Mouse (Mus musculus) limb, embryonic 15.5 days (tissue): Measurements from ENCODE around the gene Alkbh8. TPM values are rescaled to one million over a fixed set of nuclear protein-coding genes. Genes with fewer than 3 reads are reported as not detected.
"Not testable (repeated sequence)": the region's sequence is repeated elsewhere in the genome, so short reads cannot be mapped to it uniquely, and the experiment has no call there.

ENCODE experiments used
- ATAC-seq: fragments of 200-750 bp; cut with Nextera tagmentation; 2 replicates; pipeline ENCODE4 v1.8.0; 2017; ENCODE audit warnings: low read depth, moderate TSS enrichment; ENCODE audit not compliant: insufficient number of reproducible peaks, low FRiP score, low TSS enrichment
- H3K27ac ChIP-seq: fragments of 300-500 bp; sonication (generic); 2 replicates; pipeline ENCODE4 v1.5.1; 2015; ENCODE audit warnings: moderate library complexity, mild to moderate bottlenecking, inconsistent platforms
- H3K27me3 ChIP-seq: fragments of 300-500 bp; sonication (generic); 2 replicates; pipeline ENCODE4 v1.6.1; 2015; ENCODE audit warnings: inconsistent platforms
- H3K36me3 ChIP-seq: fragments of 300-500 bp; sonication (generic); 2 replicates; pipeline ENCODE4 v1.6.1; 2015; ENCODE audit warnings: inconsistent platforms
- H3K4me1 ChIP-seq: fragments of 300-500 bp; sonication (generic); 2 replicates; pipeline ENCODE4 v1.6.1; 2015; ENCODE audit warnings: inconsistent platforms
- H3K4me2 ChIP-seq: fragments of 300-500 bp; sonication (generic); 2 replicates; pipeline ENCODE4 v1.6.1; 2015; ENCODE audit warnings: mild to moderate bottlenecking, inconsistent platforms
- H3K4me3 ChIP-seq: fragments of 300-500 bp; sonication (generic); 2 replicates; pipeline ENCODE4 v1.5.1; 2015; ENCODE audit warnings: mild to moderate bottlenecking, inconsistent platforms
- H3K9ac ChIP-seq: fragments of 300-500 bp; sonication (generic); 2 replicates; pipeline ENCODE4 v1.6.1; 2015; ENCODE audit warnings: inconsistent platforms
- H3K9me3 ChIP-seq: fragments of 300-500 bp; sonication (generic); 2 replicates; pipeline ENCODE4 v1.6.1; 2016; ENCODE audit warnings: inconsistent platforms
- WGBS: fragments of 180-500 bp; shearing (Covaris S2); methylation state at CpG from one replicate; pipeline ENCODE4 v1.1.7; 2015; 5-methylcytosine and 5-hydroxymethylcytosine counted together
- polyA plus RNA-seq: library from polyadenylated mRNA; unstranded; fragments of >200 nt; fragmentation: Nextera tagmentation; extraction: Ambion mirVana; gene quantifications from 2 replicates; pipeline ENCODE4 v1.2.1, GENCODE M21; 2015

The Alkbh8 gene
- polyA plus RNA-seq, 1 experiment from 2014 or later, result 24.6 TPM

DNA sequence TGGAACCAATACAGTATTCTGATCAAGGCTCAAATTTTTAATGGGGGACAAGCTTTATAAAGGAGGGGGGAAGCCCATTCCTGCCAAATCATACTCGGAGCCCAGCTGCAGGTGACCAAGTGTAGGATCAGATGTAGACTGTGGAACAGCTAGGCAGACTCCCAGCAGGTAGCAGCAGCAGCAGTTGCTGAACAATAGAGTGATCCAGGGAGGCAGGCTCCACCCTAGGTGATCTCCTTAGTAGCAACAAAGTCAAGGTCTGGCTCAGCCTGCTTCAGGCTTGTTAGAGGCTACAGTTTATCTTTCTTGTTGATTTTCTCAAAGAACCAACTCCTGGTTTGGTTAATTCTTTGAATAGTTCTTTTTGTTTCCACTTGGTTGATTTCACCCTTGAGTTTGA is 41.4 kb downstream of the Alkbh8 start:
- not testable (repeated sequence) for H3K27me3 ChIP-seq, ATAC-seq, H3K4me1 ChIP-seq, H3K9ac ChIP-seq, H3K4me2 ChIP-seq, H3K27ac ChIP-seq, H3K9me3 ChIP-seq, H3K4me3 ChIP-seq
- WGBS, result 70% methylated on average over 1 of the region's 1 CpGs
- H3K36me3 ChIP-seq, result peaks cover 16% of the 10 kb centered on the region

DNA sequence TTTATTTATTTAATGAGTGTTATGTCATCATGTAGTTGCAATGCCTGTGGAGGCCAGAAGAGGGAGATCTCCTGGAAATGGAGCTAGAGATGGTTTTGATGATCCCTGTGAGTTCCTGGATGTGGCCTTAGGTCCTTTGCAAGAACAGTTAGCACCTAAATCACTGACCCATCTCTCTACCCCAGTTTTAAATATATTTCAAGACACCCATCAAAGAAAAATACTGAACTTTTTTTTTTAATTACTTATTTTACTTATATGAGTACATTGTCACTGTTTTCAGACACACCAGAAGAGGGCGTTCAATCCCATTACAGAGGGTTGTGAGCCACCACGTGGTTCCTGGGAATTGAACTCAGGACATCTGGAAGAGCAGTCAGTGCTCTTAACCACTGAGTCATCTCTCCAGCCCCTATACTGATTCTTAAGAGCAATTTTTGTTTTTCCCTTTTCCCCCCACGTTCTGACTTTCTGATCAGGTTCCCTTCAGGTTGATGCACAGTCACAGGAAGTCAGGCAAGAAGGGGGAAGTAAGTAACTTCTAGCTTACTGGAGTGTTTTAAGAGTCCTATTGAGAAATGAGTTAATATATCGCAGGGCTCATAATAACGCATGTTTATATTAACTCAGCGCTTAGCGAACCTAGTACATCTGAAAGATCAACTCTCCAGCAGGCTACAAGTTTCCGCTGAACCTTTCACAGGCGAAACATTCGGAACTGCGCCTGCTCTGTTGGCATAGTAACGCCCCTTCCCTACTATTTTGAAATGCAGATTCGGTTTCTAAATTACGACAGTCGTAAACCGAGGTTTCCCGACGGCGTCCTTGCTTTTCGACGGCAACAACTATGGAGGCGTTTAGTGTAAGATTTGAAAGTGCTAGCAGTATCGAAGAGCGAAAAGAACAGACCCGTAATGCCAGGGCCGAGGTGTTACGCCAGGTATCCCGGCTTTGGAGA is 68.6 kb downstream of the Alkbh8 start, which contains the start of gene Cwf19l2:
TSS of gene Cwf19l2 (plus strand) at position 342 of the 958 bp plus-strand sequence.
- Histone ChIP-seq H3K27ac (peak within 1 kb of the TSS; percentile 91), H3K9me3 (no peaks in the 10 kb centered on the region), H3K27me3 (no peaks in the 10 kb centered on the region), H3K4me3 (peak within 1 kb of the TSS; percentile 58), H3K9ac (peak within 1 kb of the TSS; percentile 64), H3K4me1 (no peaks in the 10 kb centered on the region), H3K36me3 (no peaks in the 10 kb centered on the region), H3K4me2 (peak within 1 kb of the TSS; percentile 56)
- peak; percentile 85 for ATAC-seq
- under 1% methylated on average over 28 of the region's 28 CpGs for WGBS

- Histone ChIP-seq H3K36me3 (no peaks in the 10 kb centered on the region), H3K4me1 (no peaks in the 10 kb centered on the region), H3K4me2 (peak overlapping the region; percentile 56), H3K4me3 (peak overlapping the region; percentile 58), H3K9ac (peak overlapping the region; percentile 64), H3K9me3 (no peaks in the 10 kb centered on the region), H3K27ac (peak overlapping the region; percentile 91), H3K27me3 (no peaks in the 10 kb centered on the region)
- WGBS, result under 1% methylated on average over 13 of the region's 13 CpGs
- no peak for ATAC-seq
Measured at GRCm38 (mm10) chr9:3404372-3404771, 69.4 kb downstream of the Alkbh8 start.

- not testable (repeated sequence) for H3K9ac ChIP-seq, H3K4me1 ChIP-seq, H3K4me3 ChIP-seq, H3K27me3 ChIP-seq, H3K4me2 ChIP-seq, H3K36me3 ChIP-seq, H3K27ac ChIP-seq, ATAC-seq, H3K9me3 ChIP-seq
- WGBS, result 88% methylated on average over 6 of the region's 6 CpGs
Measured at GRCm38 (mm10) chr9:3439555-3440300, 104.8 kb downstream of the Alkbh8 start.

Other genes with a start within 250 kb of the Alkbh8 start
- 11.6 and 13.5 TPM in 2 replicates for gene Cwf19l2, start 68.5 kb downstream of the Alkbh8 start, polyA plus RNA-seq
- gene Gucy1a2, start 197.6 kb downstream of the Alkbh8 start, polyA plus RNA-seq, result 0.92 and 1.8 TPM in 2 replicates